Mouse (Mus musculus) retina, adult 2 months (tissue): Measurements from ENCODE around the gene Adamts17.

ENCODE experiments used
- DNase-seq: peaks from one replicate; pipeline ENCODE4 v3.0.0-alpha.2; 2012; ENCODE audit warnings: low read depth, low spot score

The Adamts17 gene

DNA sequence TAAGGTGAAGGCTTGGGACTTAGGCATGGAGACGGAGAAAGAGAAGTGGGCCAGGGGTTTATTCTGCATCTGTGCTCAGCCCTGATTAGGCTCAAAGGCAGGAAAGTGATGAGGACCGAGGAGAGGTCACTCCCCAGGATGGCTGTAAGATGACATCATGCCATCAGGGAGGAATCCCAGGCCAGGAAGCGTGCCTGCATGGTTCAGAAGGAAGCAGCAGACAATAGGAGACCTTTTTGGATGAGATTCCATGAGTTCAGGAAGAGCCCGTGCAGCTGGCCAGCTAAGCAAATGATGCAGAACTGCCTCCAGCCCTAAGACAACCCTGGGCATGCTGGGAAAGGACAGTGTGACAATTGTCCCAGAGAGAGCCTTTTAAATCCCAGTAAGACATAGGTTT, 93.7 kb downstream of the Adamts17 start:
- no peak for DNase-seq

DNA sequence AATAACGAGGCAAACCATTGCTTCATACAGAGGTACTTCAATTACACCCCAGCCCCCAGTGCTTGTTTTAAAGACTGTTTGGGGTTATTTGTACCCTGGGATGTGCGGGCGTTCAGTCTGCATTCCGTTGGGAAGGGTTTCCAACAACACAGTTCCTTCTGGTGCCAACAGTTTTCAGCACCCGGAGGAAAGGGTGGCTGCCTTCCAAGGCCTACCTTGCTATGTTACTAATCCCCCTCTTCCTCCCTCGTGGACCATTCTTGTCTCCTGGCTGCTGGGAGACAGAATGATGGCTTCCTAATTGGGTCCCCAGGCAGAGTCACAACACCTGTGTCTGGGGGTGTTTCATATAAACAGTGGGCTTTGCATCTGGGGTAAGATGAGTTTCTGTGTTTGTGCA, 94.5 kb downstream of the Adamts17 start:
- no peak for DNase-seq

DNA sequence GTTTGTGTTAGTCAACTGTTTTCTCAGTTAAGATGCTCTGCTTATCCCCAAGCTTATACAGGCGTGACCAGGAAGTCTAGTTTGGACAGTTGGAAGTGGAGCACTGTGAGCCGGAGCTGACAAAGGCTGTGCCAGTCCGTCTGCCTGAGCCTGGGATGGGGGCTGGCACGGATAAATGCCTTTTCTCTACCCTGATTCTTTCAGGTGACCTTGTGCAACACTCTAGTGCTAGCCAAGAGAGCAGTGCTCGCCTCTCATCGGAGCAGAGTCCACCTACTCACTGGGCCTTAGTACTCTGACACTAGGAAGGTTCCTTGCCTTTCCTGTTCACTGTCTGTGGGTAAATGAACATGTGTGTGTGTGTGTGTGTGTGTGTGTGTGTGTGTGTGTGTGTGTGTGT, 95.5 kb downstream of the Adamts17 start:
- no peak for DNase-seq

DNA sequence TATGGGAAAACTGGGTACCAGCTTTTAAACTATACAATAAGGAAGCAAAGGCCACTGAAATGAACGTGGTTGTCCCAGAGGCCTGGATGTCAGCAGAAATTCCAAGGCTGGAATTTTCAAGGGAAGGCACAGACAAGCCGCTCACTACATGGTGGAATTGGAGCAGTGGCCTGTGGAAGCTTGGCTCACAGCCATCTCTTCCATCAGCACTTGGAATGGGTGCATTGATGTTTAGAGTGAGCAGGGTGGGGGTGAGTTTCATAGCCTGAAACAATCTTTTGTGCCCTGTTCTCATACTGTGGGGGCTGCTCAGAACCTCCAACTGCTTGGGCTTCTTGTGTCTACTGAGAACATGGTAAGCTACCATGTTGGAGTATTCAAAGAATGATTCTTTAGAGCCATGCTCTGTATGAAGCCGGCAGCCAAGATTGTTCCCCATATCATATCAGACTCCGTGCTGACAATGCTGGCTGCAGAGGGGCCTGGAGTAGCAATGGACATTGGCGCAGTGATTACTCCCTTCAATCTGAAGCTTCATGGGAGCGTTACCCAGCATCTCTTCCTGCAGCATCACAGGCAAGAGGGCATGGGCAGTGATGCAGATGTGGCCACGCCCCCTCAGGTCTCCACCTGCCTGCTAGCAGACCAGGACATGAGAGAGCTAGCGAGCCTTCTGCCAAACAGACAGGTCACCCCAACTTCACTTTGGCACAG, 96.7 kb downstream of the Adamts17 start:
- no peak for DNase-seq

DNA sequence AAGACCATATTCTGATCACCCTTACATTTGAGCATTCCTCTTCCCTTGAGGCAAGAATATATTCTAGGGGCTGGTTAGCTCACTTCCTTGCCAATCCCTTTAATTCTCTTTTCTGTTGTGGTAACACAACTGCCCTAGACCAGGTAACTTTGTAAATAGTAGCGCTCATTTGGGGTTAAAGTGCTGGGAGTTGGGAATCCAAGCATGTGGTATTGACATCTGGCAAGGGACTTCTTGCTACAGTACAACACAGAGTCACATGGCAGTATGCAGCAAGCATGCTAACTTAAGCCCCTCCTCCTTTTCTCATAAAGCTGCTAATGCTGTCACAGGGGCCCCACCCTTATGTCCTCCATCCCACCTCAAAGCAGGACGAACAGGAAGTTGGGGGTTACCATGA, 97.4 kb downstream of the Adamts17 start:
- no peak for DNase-seq

DNA sequence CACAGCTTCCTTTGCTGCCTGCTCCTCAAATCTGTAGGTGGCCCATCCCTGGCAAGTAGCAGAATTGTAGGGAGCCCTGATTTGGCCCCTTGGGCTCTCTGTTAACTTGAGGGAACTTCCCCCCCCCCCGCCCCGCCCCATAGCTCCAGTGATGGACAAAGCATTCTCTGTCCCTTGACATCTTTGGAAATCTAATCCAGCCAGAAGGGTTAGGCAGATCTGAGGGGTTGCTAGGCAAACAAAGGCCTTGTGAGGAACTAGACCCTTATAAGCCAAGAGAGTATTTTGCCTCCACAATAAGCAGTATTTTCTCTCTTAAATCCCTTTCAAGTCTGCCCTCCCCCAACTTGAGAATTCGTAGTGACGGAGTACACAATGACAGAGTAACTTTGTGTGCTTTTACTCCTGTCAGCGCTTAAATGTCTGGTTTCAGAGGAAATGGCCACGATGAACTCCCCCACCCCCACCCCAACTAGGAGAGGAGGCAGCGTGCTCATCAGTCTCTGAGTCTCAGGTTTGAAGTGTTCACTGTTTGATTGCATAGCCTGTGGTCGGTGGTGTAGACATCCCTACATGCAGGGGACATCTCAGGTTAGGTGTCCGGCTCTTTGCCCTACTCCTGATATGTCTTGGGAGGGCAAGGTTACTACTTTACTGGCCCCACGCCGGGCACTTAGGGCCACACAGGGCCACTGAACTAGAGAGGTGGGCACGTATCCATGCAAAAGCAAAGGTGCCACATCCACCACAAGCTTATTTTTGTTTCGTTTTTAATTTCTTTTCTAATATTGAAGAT, 99.7 kb downstream of the Adamts17 start:
- no peak for DNase-seq

DNA sequence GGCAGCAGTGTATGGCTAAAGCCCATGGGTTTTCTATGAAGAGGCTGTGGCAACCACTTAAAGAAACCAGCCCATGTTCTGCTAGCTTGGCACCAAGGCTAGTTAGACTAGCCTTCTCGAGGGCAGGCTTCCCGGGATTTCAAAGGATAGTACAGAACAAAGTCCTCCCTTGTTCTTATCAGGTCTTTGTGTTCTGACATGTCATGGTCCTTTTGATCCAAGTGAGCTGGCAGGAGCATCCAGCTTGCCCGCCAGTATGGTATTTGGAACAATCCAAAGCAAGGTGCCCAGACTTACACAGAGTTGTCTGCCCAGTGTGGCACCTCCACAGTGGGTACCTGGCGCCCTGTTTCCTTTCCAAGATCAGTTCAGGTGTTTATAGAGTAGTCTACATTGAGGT, 101.2 kb downstream of the Adamts17 start:
- no peak for DNase-seq

DNA sequence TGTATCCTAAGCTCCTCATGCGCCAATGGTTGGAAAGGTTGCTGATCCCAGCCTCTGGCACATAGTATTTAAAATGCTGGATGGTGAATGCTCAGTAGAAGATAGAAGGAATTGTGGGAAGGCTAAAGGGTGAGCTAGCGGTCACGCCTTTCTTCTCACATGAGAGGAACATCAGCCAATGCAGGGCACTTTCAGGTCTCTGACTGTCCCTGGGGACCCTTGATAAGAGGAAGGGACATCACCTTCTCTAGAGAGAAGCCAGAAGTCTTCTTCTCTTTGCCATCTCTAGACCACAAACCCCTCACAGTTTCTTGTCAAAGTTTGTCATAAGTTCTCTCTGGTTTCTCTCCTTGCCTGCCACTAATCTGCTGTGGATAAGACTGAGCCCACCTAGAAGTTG, 109.5 kb downstream of the Adamts17 start:
- DNase-seq: no peak

DNA sequence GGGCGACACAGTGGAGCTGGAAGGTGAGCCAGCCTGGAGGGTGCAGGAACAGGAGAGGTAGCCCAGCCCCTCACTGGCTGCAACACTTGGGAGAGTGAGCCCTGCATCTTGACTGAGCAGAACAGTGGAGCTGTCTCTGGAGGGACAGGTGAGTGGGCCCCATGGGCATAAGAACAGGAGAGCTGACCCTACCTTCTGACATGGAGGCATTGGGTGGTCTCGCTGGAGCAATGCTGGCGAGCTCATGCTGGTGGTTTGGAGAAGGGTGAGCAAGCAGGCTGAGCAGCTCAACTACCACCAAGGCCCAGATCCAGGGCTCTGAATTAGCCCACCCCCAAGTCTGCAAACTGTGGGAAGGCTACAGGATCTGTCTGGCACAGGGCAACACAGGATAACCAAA, 113.4 kb downstream of the Adamts17 start:
- DNase-seq: no peak

DNA sequence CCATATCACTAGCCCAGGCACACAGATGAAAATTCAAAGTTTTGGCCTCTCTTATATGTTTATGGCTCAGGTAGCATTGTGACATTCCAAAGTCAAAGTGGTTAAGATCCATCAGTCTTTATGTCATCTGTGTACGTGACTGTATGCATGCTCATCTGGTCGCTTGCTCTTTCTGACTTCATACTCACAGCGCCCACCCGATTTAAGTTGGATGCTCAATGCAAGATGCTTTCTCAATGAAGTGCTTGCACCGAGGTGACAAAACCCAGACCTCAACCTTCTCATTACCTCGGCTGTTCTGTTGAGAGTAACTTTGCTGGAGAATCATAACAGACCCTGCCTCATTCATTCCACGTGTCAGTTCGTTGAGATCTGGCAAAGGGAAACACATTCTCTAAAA, 114.5 kb downstream of the Adamts17 start:
- no peak for DNase-seq

DNA sequence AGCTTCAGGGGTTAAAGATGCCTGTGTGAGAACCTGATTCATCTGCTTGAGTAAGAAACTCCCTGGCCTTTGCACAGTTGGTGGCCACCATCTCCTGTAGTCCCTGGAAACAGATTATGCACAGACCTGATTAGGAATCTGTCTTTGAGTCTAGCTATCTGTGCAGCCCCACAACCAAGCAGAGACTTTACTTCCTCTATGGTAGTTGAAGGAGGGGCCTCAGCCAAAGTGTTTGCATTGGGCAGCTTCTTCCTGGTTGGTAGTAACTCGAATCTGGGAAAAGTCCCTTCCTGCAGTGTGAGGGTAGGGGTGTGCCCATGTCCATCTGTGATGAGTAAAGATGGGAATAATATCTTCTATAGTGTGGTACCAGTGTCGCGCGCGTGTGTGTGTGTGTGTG, 115.2 kb downstream of the Adamts17 start:
- no peak for DNase-seq

DNA sequence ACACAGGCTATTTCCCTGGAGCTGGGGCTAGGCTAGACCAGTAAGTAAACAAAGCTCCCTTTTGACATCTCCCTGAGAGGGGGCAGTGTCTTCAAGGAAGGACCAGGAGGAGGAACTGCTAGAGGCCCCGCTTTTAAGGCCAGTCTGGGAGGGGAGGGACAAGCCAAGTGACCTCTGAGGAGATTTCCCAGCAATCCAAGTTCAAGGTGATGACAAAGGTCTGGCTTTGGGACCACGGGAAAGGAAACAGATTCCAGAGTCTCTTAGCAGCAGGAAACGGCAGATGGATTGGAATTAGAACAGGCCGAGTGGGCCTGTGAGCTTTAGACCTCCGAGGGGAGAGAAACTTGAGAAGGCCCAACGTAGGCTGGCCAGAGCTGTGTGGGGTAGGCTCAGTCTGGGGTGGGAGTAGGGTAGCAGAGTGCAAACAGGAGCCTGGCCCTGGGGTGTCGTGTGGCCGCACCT, 116.0 kb downstream of the Adamts17 start:
- no peak for DNase-seq

DNA sequence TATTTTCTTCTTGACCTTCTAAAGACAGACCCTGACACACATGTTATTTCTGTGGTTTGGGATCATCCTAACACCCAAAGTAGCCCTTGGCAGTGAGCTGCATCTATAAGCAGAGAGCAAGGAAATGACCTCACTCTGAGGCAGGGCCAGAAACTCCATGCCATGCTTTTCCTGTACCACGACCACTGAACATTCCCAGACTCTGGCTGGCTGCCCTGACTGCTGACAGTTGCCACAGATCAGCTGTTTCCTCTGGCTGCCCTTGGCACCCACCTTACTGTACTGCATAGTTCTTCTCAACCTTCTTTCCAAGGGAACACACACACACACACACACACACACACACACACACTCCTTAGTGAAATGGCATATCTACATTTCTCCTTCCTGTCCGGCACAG, 116.4 kb downstream of the Adamts17 start:
- no peak for DNase-seq

DNA sequence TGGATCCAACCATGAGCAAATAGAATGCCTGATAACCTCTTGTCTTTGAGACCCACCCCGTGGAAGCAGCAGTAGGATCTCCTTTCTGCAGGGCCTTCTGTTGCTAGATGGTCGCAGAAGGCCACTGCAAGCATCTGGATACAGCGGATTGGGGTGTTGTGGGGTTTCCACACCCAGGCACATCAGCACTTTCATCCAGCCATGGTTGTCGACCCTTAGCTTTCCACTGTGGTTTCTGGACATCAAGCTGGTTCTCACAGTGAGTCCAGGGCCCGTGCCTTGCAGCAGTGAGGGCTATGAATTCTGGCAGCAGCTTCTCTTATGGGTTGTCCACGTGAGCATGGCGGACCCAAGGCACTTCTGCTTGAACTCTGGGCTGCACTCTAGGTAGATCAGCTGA, 118.2 kb downstream of the Adamts17 start:
- no peak for DNase-seq

DNA sequence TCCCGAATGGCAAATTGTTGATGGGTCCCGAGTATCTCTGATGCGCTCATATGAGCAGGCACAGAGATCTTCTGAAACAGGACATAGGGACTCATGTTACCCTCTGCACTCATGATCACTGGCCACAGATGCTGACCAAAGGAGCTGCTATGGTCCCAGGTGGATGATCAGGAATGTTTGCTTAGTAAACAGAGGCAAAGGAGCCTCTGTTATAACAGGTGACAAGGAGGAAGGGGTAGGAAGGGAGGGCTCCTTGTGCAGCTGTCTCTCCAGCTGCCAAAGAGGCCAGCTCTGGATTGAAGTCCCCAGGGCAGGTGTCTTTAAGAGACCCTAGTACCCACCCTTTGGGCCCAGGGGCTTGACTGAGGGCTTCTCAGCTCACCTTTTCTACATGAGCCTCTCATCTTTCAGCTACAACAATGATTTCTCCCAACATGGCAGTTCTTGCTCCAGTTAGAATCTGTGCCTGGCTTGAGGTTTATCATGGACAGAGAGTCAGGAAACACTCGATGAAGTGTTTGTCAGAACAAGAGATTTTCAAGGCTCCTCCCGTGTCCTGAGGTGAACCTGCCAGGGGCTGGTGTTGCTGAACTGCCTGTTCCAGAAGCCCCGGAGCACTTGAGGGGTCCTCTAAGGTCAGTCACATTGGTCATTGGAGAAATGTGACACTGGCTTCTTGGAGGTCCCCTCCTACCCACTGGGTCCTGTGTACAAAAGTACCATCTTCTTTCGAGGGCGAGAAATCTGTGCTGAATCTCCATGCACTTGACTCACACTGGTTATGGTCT, 120.9 kb downstream of the Adamts17 start:
- no peak for DNase-seq

DNA sequence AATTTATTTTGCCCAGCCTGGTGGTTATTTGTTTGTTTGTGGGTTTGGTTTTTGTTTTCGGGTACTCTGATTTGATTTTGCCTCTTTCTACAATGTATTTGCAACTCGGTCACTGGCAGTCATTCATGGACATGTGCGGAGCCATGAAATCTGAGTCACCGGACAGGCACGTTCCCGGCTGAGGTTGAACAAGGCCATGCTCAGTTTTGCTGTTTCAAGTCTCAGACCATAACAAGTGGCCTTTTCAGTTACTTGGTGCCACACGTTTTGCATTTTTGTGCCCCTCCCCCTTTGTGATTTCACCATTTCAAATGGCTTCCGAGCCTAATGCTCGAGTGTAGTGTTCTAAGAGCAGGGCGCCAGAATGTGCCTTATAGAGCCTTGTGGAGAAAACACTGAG, 123.2 kb downstream of the Adamts17 start:
- DNase-seq: no peak

DNA sequence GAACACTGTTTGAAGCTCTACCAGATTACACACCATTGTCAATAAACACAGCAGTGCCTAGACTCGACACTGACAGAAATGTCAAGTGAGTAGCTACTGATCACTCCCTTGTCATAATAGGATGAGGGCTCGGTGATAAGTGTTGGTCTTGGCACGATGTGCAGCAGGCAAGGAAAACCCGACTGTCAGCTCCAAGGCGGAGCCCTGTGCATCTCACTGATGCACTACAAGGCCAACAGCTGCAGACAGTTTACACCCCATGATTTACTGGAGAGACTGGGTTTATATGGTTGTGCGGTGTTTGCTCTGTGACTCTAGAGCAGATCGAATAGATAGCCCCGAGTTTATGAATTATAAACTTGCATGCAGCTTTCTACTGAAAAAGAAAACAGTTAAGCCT, 124.0 kb downstream of the Adamts17 start:
- DNase-seq: no peak

DNA sequence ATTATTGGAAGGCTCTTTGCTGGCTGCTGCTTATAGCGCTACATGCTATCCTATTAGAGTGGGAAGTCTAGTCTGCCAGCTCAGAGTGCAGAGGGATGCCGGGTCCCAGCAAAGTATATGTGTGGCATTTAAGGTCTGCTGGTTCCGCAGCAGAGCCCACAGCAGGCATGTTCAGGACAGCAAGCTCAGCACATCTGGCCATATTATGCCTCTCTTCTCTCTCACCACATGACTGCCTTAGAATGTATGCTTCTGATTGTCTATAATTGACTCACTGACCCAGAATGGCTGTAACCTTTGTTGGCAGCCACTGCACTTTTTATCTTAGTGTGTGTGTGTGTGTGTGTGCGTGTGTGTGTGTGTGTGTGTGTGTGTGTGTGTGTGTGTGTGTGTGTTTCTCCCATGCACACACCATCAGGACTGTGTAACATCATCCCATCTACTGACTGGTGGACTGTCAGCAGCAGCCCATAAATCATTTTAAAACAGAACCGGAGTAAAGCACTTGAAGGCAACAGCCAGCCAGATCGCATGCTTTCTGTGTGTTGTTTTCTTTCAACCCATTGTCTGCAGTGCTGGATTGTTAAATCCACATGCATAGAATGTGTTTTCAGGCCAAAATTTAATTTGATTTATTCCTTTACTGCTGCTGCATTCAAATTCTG, 127.1 kb downstream of the Adamts17 start:
- no peak for DNase-seq

DNA sequence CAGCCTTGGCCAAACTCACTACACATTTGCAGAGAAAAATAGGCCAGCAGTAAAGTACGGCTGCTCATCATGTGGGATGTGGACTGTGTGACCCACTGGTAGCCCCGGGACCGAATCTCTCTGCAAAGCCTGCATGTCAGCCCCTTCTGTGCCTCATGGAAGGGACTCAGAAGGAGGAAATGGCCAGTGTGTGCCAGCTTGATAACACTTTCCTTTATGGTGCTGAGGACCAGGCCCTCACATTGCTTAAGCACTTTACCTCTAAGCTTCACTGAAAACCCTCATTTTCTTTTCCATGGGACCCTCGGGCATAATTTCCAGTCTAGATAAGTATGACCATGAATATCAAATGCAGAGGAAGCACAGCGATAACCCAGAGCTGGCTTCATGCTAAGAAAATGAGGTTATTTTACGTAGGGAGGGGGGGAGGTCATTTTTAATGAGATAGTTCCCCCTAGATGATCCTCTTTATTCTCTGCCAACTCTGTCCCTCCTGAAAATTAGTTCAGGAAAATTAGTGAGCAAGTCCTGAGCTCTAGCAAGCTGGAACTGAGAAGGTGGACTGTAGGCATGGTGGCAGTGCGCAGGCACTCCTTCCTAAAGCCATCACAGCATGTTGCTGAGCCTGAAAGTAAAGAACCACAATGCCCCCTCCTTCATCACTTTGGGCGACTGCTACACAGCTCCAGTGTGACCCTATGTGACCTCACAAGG, 127.8 kb downstream of the Adamts17 start:
- no peak for DNase-seq

DNA sequence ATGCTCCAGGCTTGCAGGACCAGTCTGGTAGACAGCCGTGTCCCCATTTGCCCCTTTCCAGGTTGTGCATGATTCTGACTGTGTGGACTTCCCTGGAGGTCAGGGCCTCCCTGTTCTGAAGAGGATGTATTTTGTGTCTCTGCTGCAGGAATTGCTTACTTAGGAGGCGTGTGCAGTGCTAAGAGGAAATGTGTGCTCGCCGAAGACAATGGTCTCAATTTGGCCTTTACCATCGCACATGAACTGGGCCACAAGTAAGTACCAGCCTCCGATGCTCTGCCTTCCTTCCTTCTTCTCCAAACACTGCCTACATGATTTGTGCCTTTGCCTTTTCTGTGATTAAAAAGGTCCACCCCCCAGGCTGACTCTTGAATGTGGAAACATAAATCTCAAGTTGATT, 129.1 kb downstream of the Adamts17 start:
- DNase-seq: no peak

DNA sequence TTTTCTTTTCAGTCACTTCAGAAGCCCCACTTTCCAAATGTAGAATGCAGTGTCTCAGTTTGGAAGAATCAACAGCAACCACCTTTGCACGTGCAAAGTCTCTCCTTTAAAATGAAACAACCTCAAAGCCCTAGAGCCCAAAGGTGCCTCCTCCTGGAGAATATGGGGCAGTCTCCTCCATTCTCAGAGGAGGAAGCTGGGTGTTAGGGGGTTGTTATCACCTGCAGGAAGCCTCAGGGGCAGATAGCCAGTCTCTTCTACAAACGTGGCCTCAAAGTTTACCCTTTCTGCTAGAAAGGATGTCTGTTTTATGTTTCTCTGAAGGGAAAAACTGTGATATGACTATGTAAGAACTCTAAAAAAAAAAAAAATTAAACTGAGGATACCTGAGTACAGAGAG, 129.7 kb downstream of the Adamts17 start:
- no peak for DNase-seq
